Mouse (Mus musculus) lung, embryonic 14.5 days (tissue): ENCODE data around the gene Wdr31. TPM values are rescaled to one million over a fixed set of nuclear protein-coding genes. Genes with fewer than 3 reads are reported as not detected.

Experiments used
- ATAC-seq: fragments of 200-750 bp; cut with Nextera tagmentation; 2 replicates; pipeline ENCODE4 v1.8.0; 2017; ENCODE audit warnings: mild to moderate bottlenecking, moderate TSS enrichment, moderate library complexity; ENCODE audit not compliant: insufficient read depth
- DNase-seq: peaks from one replicate; pipeline ENCODE4 v3.0.0-alpha.2; 2015
- H3K27ac ChIP-seq: fragments of 300-500 bp; sonication (generic); 2 replicates; pipeline ENCODE4 v1.5.1; 2014; ENCODE audit warnings: low read depth, mild to moderate bottlenecking, moderate library complexity
- H3K27me3 ChIP-seq: fragments of 300-500 bp; sonication (generic); 2 replicates; pipeline ENCODE4 v1.6.1; 2014; ENCODE audit warnings: low read length, control low read depth; ENCODE audit not compliant: insufficient read depth
- H3K36me3 ChIP-seq: fragments of 300-500 bp; sonication (generic); 2 replicates; pipeline ENCODE4 v1.6.1; 2014; ENCODE audit warnings: control low read depth; ENCODE audit not compliant: insufficient read depth
- H3K4me1 ChIP-seq: fragments of 300-500 bp; sonication (generic); 2 replicates; pipeline ENCODE4 v1.6.1; 2014; ENCODE audit warnings: antibody characterized with exemption, control low read depth; ENCODE audit not compliant: insufficient read depth
- H3K4me2 ChIP-seq: fragments of 300-500 bp; sonication (generic); 2 replicates; pipeline ENCODE4 v1.6.1; 2014; ENCODE audit warnings: mild to moderate bottlenecking
- H3K4me3 ChIP-seq: fragments of 300-500 bp; sonication (generic); 2 replicates; pipeline ENCODE4 v1.5.1; 2014; ENCODE audit warnings: low read depth, low read length
- H3K9ac ChIP-seq: fragments of 300-500 bp; sonication (generic); 2 replicates; pipeline ENCODE4 v1.6.1; 2014
- H3K9me3 ChIP-seq: fragments of 300-500 bp; sonication (generic); 2 replicates; pipeline ENCODE4 v1.6.1; 2016; ENCODE audit warnings: low read depth, low read length, control low read depth
- CTCF ChIP-seq: IDR thresholded peaks from 2 replicates; pipeline ENCODE4 v1.5.1; 2016; ENCODE audit warnings: antibody characterized with exemption, low read depth
- whole genome bisulfite sequencing: fragments of 180-500 bp; shearing (Covaris S2); extraction: QIAGEN DNeasy Blood & Tissue Kit; methylation state at CpG from one replicate; pipeline ENCODE4 v1.1.7; 2014; 5-methylcytosine and 5-hydroxymethylcytosine counted together
- polyA plus RNA-seq: library from polyadenylated mRNA; unstranded; fragments of >200 nt; fragmentation: Nextera tagmentation; extraction: Ambion mirVana; gene quantifications from 2 replicates; pipeline ENCODE4 v1.2.1, GENCODE M21; 2014

Gene Wdr31
- polyA plus RNA-seq, 1 experiment from 2014 or later: 11.3 TPM

DNA sequence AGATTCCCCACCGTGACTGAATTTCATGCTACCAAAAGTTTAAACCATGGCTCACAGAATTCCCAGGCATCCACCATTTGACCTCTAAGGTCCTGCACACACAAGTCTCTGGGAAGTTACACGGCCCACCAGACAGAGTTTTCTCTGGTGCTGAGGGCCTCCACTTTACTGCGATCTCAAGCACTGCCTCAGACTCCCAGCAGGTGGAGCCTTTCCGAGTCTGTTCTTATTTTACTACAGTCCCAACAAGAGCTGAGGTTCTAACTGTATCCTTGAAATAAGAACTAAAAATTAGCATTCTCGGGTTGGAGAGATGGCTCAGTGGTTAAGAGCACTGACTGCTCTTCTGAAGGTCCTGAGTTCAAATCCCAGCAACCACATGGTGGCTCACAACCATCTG, 15.7 kb downstream of the Wdr31 start:
- Histone ChIP-seq H3K27ac (no peak overlapping the region), H3K4me1 (no peaks in the 10 kb centered on the region), H3K4me3 (no peak overlapping the region), H3K36me3 (no peaks in the 10 kb centered on the region), H3K27me3 (no peaks in the 10 kb centered on the region), H3K4me2 (no peak overlapping the region), H3K9me3 (no peaks in the 10 kb centered on the region), H3K9ac (no peak overlapping the region)
- DNase-seq (peak; percentile 72), ATAC-seq (0 out of 2 replicates have a peak, but pooled peaks have one; percentile 51)
- 46% methylated on average over 5 of the region's 5 CpGs for WGBS
- TF ChIP-seq CTCF: peak; percentile 65

- H3K27me3 ChIP-seq: no peaks in the 10 kb centered on the region
These were observed 29.7 kb downstream of the Wdr31 start for GRCm38 (mm10) chr4:62440986-62441385.

GRCm38 (mm10) chr4:62440544-62440943, 30.2 kb downstream of the Wdr31 start:
- no peak overlapping the region for H3K4me3 ChIP-seq
- no peaks in the 10 kb centered on the region for H3K27me3 ChIP-seq
- H3K9me3 ChIP-seq: no peaks in the 10 kb centered on the region
- H3K4me1 ChIP-seq: no peaks in the 10 kb centered on the region
- ATAC-seq (no peak), DNase-seq (no peak)
- 73% methylated on average over 4 of the region's 4 CpGs for WGBS
- no peak overlapping the region for H3K27ac ChIP-seq
- no peak overlapping the region for H3K4me2 ChIP-seq
- H3K9ac ChIP-seq: no peak overlapping the region
- H3K36me3 ChIP-seq: no peaks in the 10 kb centered on the region
- TF ChIP-seq CTCF: no peak

More at GRCm38 (mm10) chr4:62440986-62441385, 29.7 kb downstream of the Wdr31 start:
- Histone ChIP-seq H3K4me2 (no peak overlapping the region), H3K27ac (no peak overlapping the region), H3K36me3 (no peaks in the 10 kb centered on the region), H3K4me1 (no peaks in the 10 kb centered on the region), H3K4me3 (no peak overlapping the region), H3K9me3 (no peaks in the 10 kb centered on the region), H3K9ac (no peak overlapping the region)
- ATAC-seq (no peak), DNase-seq (no peak)
- TF ChIP-seq CTCF: no peak
- 54% methylated on average over 4 of the region's 4 CpGs for WGBS

DNA sequence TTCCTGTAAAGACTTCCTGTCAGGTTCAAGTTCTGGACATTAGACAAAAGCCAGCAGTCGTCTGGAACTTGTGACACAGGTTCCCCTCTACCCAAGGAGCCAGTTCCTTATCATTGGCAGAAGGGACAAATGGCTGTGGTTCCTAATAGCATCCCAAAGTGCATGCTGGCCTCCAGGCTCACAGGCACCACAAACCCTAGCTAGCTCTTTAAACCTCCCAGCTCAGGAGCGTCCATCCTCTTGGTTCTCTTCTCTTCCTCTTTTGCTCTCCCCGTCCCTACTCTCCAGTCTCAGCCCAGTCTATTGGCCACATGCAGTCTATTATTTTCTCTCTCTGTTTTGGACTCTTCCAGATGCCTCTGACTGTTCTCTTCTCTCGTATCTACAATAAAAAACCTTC, 30.9 kb downstream of the Wdr31 start:
- Histone ChIP-seq H3K27me3 (no peaks in the 10 kb centered on the region), H3K4me2 (no peak overlapping the region), H3K4me3 (no peak overlapping the region), H3K9ac (no peak overlapping the region), H3K9me3 (no peaks in the 10 kb centered on the region), H3K36me3 (no peaks in the 10 kb centered on the region), H3K4me1 (no peaks in the 10 kb centered on the region), H3K27ac (no peak overlapping the region)
- no peak for ATAC-seq
- no peak for TF ChIP-seq CTCF
- whole genome bisulfite sequencing: 62% methylated on average over 4 of the region's 4 CpGs
- DNase-seq: no peak

DNA sequence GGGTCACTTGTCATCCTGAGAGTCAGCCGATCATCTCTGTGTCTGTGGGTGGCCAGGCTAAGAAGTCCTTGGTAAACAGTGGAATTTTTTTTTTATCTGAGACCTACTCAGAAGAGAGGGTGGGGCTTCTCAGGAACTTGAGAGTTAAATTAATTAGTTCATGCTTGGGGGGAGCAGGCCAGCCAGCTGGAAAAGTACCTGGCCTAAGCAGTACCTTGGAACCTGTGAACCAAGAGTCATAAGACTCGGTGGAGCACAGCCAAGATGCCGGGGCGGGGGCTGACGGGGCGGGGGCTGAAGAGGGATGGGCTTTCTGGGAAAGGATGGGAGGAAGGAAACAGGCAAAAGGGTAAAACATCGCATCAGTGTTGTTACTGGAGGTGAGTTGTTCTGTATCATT, 32.8 kb downstream of the Wdr31 start:
- no peak for TF ChIP-seq CTCF
- no peak overlapping the region for H3K4me2 ChIP-seq
- H3K36me3 ChIP-seq: no peaks in the 10 kb centered on the region
- H3K4me3 ChIP-seq: no peak overlapping the region
- no peaks in the 10 kb centered on the region for H3K4me1 ChIP-seq
- no peak overlapping the region for H3K9ac ChIP-seq
- H3K27ac ChIP-seq: no peak overlapping the region
- H3K27me3 ChIP-seq: no peaks in the 10 kb centered on the region
- ATAC-seq (no peak), DNase-seq (no peak)
- no peaks in the 10 kb centered on the region for H3K9me3 ChIP-seq
- WGBS: 64% methylated on average over 7 of the region's 7 CpGs

- Histone ChIP-seq H3K4me3 (no peak overlapping the region), H3K27ac (no peak overlapping the region), H3K9me3 (no peaks in the 10 kb centered on the region), H3K27me3 (no peaks in the 10 kb centered on the region), H3K4me1 (no peaks in the 10 kb centered on the region), H3K36me3 (no peaks in the 10 kb centered on the region), H3K4me2 (no peak overlapping the region), H3K9ac (no peak overlapping the region)
- DNase-seq (no peak), ATAC-seq (no peak)
- 83% methylated on average over 3 of the region's 3 CpGs for WGBS
- no peak for TF ChIP-seq CTCF
These were observed 33.4 kb downstream of the Wdr31 start for GRCm38 (mm10) chr4:62437256-62437778.

DNA sequence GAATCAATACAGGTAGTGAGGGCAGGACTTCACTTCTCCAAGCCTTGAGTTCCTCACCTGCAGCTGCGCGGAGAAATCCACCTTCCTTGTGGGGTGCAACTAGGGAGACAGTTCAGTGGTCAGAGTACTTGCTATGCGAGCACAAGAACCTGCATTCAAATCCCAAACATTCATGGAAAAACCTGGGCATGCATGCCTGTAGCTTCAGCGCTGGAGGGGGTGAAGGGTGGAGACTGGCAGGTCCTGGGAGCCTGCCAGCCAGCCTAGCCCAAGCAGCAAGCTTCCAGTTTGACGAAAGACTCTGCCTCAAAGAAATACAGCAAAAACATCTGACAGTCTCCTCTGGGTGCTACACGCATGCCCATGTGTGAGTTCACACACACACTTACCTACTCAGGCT, 35.6 kb downstream of the Wdr31 start, which contains the start of gene Rnf183:
Gene Rnf183, minus strand, starts transcription at position 172 of the 400 bp plus-strand sequence.
- Histone ChIP-seq H3K36me3 (no peaks in the 10 kb centered on the region), H3K4me2 (no peak within 1 kb of the TSS), H3K4me1 (no peaks in the 10 kb centered on the region), H3K27me3 (no peaks in the 10 kb centered on the region), H3K4me3 (no peak within 1 kb of the TSS), H3K27ac (no peak within 1 kb of the TSS), H3K9ac (no peak within 1 kb of the TSS), H3K9me3 (no peaks in the 10 kb centered on the region)
- TF ChIP-seq CTCF: no peak
- ATAC-seq (no peak), DNase-seq (no peak)
- 71% methylated on average over 6 of the region's 6 CpGs for WGBS
